ENCODE assay signal across 1 mouse cellular context in the genomic region with DNA sequence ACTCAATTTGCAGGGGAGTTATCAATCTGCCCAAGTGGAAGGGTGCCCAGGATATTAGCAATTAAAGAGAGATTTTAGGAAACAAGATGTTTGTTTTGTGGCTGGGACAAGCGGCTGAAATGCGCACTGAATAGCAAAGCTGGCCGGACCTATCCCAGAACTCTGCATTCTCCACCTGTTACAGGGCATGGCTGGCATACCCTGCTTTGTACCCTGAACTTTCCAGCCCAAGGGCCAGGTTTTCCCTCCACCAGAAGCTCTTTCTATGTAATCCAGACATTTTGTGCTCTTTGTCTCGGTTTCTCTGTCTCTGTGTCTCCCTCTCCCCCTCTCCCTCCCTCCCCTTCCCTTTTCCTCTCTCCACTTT.
TF ChIP-seq lines count a peak whose summit lies in the region.

No protein-coding gene starts in this region.

TF ChIP-seq in MEL, 35 proteins besides CTCF, POLR2A, EP300 and RAD21:
- TF ChIP-seq SIN3A (IDR thresholded peaks at IDR 0.05; ENCODE audit: low read length) (no peak), JUND (IDR thresholded peaks at IDR 0.05; ENCODE audit: low read depth, low read length) (no peak), UBTF (IDR thresholded peaks at IDR 0.05; ENCODE audit: borderline replicate concordance, insufficient read depth, low read depth, low read length) (no peak), NELFE (IDR thresholded peaks at IDR 0.05; ENCODE audit: low read depth, low read length) (no peak), HCFC1 (IDR thresholded peaks at IDR 0.05; ENCODE audit: low read depth, low read length) (no peak), MEF2A (IDR thresholded peaks at IDR 0.05; ENCODE audit: extremely low read depth, insufficient replicate concordance, low read depth, low read length, poor library complexity, severe bottlenecking) (no peak), ZKSCAN1 (IDR thresholded peaks at IDR 0.05; ENCODE audit: low read depth, low read length) (no peak), ETS1 (IDR thresholded peaks at IDR 0.05; ENCODE audit: low read depth, low read length) (no peak), TCF12 (IDR thresholded peaks at IDR 0.05; ENCODE audit: low read depth, low read length) (no peak), ZC3H11A (IDR thresholded peaks at IDR 0.05; ENCODE audit: low read depth, low read length) (no peak)
